Mouse (Mus musculus): Measurements from ENCODE around the gene Gm6169.
"Not testable (repeated sequence)": the region's sequence is repeated elsewhere in the genome, so short reads cannot be mapped to it uniquely, and the experiment has no call there.

Gene Gm6169

DNA sequence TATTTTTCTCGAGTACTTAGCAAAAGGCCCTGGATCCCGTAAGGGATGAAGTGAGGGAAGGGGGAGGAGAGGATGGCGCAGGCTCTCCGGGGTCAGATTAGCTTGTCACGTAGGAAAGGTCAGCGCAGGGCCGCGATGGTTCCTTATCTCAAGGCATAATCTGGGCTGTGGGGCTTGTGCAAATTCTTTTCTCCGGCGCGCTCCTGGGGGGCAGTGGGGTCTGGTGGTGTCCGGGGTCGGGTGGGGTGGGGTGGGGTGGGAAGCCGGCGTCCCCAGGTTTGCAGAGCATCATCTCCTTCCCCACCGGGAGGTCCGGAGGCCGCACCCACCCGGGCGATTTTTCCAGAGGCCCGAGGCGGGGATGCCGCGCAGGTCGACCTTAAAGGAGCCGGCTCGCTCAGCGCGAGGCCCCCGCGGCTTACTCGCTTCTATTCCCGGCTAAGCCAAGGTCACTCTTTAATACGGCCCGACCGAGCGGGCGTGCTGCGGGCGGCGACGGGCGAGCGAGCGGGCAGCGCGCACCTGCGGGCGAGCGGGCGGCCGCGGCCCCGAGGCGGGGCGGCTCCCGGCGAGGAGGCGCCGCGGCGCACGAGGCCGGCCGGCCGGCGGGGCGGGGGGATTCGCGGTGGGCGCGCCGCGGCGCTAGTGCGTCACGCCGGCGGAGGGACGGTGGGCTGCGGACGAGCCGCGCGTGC lies 28.0 kb downstream of the Gm6169 start:
- DNase-seq (ENCODE audit: low read depth, low spot score) = peak; percentile 64

DNA sequence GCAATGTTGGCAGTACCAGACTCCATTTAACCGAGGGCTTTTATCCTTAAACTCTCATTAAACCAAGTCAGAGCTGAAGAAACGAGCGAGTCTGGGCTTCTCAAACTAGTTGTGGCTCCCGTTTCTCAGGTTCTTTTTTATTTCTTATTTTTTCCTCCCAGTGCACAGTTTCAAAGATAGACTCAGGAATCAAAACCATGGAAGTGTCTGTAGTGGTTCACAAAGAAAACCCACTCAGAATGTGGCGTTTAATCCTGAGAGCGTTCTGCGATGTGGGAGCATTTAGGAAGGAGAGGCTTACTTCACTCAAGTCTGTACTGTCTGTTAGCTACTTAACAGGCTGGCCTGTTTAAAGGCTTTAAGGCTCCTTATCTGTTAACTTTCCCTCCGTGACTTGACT lies 30.9 kb downstream of the Gm6169 start:
- no peak for DNase-seq (ENCODE audit: low read depth, low spot score)

DNA sequence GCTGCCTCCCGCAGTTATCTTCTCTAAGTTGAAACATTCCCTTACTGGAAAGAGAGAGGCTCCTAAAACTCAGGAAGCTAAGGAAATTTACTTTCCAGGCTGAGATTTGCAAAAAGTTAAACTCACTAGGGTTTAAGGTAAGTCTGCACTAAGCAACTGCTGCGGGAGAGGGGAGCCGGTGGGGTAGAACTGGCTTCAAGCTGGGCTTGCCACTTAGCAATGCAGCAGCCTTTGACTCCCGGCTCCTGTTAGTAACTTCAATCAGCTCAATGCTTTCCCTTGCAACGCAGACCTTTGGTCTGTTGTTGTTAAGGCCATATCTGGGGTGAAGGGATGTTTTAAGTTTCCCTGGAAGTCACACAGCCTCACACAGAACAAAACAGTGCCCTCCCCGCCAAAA lies 31.3 kb downstream of the Gm6169 start:
- DNase-seq (ENCODE audit: low read depth, low spot score) = no peak

DNA sequence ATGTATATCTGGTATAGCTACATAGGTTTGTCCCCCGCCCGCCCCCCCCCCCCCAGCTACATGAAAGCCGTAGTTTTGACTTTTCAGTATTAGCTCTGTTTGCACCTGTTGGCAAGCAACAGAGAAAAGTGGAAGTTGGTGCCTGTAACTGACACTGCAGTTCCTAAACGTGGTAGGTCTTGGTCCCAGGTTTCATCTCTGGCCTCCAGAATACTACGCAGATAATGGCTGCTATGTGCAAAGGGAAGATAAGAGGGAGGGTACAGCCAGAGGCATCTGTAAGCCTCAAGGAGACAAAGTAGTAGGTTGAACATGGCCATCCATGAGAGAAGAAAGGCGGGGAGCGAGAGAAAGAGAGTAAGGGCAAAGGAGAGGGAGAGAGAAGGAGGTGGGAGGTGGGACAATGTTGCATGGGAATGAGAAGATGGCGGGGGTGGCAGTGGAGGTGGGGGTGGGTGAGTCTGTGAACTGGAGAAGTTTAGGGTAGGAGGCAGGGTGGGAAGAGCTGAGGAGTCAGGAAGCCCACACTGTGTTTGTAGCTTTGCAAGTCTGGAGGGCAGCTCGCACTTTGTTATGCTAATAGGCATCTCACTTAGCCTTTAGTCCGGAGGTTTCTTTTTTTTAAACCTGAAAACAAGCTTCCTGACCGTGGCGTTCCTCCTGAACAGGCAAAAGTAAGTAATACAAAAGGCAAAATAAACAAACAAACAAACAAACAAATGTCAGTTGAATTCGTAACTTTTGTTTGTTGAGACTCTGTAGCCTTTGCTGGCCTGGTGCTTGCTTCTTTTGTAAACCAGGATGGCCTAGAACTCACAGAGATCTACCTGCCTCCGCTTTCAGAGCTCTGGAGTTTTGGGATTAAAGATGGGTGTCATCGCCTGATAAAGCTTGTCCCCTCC lies 32.1 kb downstream of the Gm6169 start, which contains the start of gene Fam169a:
Gene Fam169a (plus strand): TSS at position 638 of the 902 bp plus-strand sequence.
- no peak for DNase-seq (ENCODE audit: low read depth, low spot score)

DNA sequence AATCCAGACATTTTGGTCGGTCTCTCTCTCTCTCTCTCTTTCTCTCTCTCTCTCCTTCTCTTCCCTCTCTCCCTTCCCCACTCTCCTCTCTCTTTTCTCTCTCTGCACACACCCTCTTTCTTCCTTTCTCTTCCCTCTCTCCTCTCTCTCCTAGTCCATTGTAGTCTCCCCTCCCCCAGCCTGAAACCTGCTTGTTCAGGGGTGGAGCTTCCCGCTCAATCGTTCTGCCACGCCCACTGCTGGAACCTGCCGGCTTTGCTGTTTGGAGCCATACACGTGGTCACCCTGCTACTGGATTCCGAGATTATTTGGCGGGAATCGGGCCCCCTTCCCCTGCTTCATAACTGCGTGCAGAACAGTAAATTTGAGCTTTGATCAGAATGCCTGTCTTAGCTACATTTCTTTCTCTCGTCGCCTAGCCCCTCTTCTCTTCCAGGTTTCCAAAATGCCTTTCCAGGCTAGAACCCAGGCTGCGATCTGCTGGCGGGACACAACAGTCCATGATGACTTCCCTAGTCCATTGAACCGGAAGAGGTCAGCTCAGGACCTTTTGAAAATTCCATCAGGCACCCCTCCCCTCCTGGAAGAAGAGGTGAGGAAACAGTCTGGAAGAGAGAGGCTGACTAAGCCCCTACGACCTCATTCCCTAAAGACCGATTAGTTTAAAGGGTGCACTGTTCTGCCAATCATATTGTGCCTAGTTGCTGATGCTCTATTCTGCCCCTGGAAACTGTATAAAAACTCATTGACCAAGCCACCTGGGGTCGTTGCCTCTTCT lies 34.0 kb downstream of the Gm6169 start:
- DNase-seq (ENCODE audit: low read depth, low spot score) = not testable (repeated sequence)

DNA sequence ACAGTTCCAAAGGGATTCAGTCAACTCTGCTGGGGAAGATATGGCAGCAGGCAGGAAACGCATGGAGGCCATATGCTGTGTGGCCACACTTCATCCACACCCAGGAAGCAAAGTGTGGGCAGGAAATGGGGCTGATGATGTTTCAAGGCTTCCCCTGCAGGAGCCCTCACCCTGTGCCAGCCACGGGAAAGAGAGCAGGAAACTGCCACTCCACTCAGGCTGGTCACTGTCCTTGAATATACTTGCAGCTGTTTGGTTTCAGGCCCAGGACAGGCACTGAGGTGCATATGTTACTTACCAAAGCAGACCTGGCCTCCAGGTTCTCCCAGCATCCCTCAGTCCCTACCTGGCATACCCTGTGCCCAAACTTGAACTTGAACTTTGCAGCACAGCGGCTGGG lies 34.6 kb downstream of the Gm6169 start:
- DNase-seq (ENCODE audit: low read depth, low spot score) = no peak

DNA sequence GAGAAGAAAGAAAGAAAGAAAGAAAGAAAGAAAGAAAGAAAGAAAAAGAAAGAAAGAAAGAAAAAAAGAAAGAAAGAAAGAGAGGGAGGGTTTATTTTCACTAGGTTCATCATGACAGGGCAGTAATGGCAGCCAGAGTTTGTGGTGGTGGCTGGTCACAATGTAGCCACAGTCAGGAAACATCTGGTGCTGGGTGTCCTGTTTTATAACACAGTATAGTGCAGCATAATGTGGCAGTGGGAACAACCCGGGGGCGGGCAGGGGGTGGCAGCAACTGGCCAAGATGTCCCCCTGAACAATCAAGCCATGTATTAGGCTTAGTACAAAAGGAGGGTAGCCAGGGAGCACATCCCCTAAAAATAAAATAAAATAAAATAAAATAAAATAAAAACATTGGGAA lies 35.6 kb downstream of the Gm6169 start:
- DNase-seq (ENCODE audit: low read depth, low spot score) = no peak

DNA sequence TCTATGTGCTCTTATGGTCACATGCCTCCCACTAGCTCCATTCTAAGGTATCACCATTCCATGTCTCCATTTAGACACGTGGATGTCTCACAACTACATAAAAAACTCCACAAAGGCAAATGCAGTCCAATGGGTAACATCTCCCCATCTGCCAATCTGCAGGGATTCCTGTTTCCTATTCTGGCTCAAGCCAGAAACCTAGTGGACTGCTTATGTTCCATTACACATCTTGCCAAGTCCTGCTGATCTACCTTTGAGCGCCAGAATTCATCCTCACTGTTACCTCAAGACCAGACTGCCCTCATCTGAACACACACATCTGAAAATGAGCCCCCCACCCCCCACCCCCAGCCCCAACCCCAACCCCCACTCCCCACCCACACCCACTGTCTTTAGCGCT lies 36.9 kb downstream of the Gm6169 start:
- no peak for DNase-seq (ENCODE audit: low read depth, low spot score)

DNA sequence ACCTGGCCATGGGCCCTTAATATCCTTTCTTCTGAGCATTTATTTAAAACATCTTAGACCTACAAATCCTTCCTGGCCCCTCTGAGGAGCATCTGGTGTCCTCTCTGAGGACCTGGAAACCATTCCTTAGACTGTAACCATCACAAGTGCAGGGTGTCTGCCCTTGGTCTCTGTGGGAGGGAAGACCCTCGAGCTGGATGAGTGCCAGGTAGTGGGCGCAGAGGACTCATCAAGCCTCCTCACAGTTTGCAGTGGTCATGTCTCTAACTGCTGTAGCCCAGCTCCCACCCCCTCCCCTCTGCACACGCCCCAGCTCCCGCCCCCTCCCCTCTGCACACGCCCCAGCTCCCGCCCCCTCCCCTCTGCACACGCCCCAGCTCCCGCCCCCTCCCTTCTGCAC lies 38.7 kb downstream of the Gm6169 start:
- no peak for DNase-seq (ENCODE audit: low read depth, low spot score)

DNA sequence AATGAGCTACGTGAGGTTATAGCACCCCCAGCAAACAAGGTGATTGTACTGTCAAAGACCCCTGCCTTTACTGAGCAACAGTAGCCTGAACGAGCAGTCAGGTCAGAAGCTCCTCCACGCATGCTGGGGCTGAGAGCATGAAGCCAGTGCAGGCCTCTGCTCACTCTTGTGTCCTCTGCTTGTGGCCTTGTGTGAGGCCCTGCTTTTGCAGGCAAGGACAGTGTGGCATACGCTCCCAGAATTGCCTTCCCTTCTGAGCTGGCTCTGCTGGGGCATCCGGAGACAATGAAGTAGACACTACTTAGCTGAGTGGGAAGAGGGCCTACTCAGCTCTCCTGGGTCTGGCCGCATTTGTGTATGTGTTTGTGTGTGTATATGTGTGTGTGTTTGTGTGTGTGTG lies 39.3 kb downstream of the Gm6169 start:
- DNase-seq (ENCODE audit: low read depth, low spot score) = no peak

DNA sequence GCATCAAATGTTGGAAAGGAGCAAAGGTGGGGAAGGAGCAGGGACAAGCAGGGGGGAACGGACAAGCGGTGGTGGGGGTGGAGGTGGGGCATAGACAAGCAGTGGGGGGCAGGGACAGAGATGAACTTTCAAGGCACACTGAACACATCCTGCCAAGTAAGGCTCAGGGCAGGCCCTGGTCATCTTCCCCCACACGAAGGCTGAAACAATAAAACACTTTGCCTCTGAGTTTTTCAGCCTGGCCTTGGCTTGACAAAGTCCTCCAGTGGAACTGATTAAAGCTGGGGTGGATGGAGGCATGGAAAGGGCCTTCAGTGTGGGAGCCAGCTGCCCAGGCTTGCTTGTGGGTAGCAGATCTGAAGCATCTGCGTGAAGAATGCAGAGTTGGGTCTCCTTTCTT lies 41.2 kb downstream of the Gm6169 start:
- DNase-seq (ENCODE audit: low read depth, low spot score) = no peak

DNA sequence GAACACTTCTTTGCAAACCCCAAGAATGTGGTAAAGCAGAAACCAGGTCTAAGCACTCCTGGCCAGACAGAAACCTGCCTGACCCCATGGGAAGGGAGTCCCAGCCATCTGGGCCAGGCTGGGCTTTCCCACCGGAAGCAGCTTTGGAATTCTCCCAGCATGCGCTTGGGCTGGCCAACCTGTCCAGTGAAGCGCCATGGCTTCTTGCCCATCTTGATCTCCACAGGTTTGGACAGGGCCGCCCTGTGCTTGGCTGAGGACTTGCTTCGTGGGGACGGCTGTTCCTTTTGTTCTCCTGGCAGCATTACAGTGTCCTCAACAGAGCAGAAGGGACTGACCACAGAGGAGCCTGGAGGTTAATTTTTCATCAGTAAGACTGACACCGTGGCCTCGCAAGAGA lies 45.2 kb downstream of the Gm6169 start:
- no peak for DNase-seq (ENCODE audit: low read depth, low spot score)

DNA sequence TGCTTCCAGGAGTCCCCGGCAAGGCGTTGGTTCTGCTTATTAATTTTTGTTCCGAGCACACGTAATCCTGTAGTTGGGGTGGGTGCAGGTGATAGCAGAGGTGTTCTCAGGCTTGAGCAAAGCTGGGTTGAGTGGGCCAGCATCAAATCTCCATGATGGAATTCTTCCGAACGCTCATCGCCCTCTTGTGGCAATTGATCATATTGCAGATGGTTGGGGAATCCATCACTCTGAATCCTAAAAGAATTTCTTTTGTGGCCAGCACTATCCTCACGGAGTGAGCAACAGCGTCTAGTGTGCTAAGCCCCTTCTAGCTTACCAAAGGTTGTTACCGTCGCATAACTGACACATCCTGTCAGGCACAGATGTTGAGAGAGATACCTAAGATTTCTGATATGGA lies 46.4 kb downstream of the Gm6169 start:
- peak; percentile 65 for DNase-seq (ENCODE audit: low read depth, low spot score)

DNA sequence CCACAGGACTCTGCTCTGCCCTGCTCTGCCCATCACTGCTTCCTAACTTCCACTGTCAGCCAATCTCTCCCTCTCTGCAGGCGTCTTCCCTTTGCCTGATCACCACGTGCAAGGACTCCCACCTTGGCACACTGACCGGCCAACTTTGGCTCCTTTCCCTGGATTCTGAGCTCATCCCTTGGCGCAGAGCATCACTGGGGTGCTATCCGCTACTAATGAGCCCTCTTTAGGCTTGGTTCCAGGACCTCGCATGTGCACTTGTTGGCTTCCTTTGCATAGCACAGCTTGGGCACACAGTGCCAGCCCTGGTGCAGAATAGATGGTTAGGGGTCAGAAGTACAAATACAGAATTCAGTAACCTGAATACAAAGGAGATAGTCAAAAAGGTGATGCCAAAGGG lies 47.9 kb downstream of the Gm6169 start:
- peak; percentile 37 for DNase-seq (ENCODE audit: low read depth, low spot score)

Data from retina, postnatal 7 days (tissue).